Mouse (Mus musculus): ENCODE measurements around the gene Hmcn1. TPM values are rescaled to one million over a fixed set of nuclear protein-coding genes. Genes with fewer than 3 reads are reported as not detected.

Hmcn1 gene
- total RNA-seq, 2 experiments from 2014 or later = 3.5 to 5.4 TPM

GRCm38 (mm10) chr1:150743097-150743843 lies 250.0 kb downstream of the Hmcn1 start:
- DNase-seq (ENCODE audit: low spot score in 2 of 2) = no peak
- intact Hi-C loops (cut with DNase I) = no loop called here

- intact Hi-C loops (cut with DNase I) = no loop called here
- no peak for DNase-seq (ENCODE audit: low spot score in 2 of 2)
Observed at GRCm38 (mm10) chr1:150742376-150743087, 250.7 kb downstream of the Hmcn1 start.

- DNase-seq (ENCODE audit: low spot score in 2 of 2) = no peak
- intact Hi-C loops (cut with DNase I) = no loop called here
Observed at GRCm38 (mm10) chr1:150711438-150711837, 281.8 kb downstream of the Hmcn1 start.

DNA sequence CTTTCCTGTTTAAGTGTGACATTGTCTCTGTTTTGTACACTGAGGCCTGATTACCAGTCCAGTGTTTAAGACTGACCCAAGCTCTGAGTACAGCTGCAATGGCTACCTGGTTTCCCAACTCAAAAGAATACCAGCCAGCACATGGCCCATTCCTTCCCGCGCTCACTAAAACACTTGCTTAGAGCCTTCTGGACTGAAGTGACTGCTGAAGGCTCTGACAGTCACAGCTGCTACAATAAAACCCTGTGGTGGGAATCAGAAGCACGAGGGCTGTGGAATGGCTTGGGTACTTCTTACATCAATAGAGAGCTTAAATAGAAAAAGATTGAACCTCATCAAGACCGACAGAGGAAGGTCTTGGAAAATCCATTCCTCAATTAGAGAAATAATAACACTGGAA lies 286.7 kb downstream of the Hmcn1 start:
- no peak for DNase-seq (ENCODE audit: low spot score in 2 of 2)
- intact Hi-C loops (cut with DNase I) = no loop called here

- DNase-seq (ENCODE audit: low spot score in 2 of 2) = no peak
- intact Hi-C loops (cut with DNase I) = no loop called here
Observed at GRCm38 (mm10) chr1:150697749-150698148, 295.5 kb downstream of the Hmcn1 start.

DNA sequence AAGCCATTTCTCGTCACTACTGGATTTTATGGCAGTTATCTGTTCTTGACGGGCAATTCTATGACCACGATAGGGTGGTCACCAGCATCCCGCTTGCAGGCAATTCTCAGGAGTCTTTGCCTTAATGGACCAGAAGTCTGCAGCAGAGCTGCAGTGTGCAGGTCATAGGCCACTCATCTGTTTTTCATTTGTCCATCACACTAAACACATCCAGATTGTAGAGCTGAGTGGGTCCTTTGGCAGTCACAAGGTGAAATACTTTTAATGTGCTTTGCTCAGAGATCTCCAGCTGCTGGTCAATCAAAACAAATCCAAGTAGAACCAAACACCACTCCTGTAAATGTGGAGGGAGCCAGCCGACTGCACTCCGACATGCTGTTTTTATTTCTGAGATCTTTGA lies 311.2 kb downstream of the Hmcn1 start:
- intact Hi-C loops (cut with DNase I) = no loop called here
- no peak for DNase-seq (ENCODE audit: low spot score in 2 of 2)

DNA sequence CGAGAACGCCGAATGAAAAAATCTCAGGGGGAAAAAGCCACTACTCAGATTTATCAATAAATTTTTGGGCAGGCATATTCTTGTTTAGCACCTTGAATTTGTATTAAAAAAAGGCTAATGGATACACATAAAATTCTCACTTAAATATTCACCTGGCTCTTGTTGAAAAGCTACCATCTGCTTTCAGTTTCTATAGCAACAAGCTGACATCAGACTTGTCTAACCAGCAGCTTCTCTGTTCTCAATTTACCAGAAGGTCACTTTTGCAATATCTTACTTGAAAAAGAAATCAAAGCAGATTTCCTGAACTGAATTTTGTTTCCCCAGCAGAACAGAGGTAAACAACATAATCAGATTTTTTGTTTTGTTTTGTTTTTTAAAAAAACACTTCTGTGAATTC lies 311.8 kb downstream of the Hmcn1 start:
- intact Hi-C loops (cut with DNase I) = no loop called here

DNA sequence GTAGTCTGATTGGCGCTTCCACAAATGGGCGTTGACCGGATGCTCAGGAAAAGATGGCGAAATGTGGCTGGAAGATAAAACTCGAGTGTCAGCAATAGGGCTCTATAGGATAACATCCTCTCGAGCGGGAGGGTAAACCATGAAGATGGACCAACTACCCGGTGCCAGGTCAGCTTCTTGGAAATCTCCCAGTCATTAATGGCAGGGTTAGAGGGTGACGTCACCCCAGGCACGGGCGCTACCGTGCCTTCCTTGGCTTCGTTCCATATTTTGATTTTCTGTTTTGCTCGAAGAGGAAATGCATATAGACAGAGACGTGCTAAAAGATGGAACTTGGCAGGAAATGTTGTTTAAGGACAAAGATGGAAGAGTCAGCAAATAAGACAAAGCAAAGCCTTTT lies 312.2 kb downstream of the Hmcn1 start:
- intact Hi-C loops (cut with DNase I) = no loop called here
- DNase-seq (ENCODE audit: low spot score in 2 of 2) = peak in 1 of 2 experiments; percentile 8

More for the DNA sequence above, 311.8 kb downstream of the Hmcn1 start:
- DNase-seq (ENCODE audit: low spot score in 2 of 2) = no peak

DNA sequence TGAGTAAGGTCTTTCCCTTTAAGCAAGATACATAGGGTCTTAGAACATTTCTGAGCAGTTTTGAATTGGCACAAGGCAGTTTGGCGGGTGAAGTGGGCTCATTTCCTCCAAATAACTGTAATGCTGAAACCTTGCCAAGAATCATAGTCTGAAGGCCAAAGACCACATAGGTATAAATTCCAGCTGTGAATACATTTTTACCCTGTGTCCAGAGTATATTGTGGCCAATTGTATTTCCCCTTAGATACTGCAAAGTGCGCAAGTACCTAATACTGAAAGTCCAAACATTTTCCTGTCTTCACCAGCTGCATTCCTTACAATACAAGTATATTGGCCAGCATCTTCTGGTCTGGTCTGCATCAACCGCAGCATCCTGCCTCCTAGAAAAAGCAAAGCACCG lies 312.9 kb downstream of the Hmcn1 start:
- intact Hi-C loops (cut with DNase I) = no loop called here
- DNase-seq (ENCODE audit: low spot score in 2 of 2) = no peak

DNA sequence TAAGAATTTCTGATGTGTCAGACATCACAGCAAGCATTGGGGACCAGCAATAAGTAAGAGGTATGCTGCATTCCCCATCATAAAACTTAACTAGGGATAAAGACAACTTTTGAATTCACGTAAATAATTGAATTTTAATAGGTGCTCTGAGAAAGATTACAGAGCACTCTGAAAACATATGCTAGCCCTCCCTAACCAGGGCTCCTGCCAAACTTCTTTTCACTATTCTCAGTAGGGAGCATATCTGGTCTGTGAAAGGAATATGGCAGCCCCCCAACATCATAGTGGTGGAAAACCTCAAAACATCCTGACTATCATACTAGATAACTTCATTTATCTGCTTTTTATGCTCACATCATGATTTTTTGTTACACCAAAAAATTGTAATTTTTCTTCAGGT lies 347.9 kb downstream of the Hmcn1 start:
- DNase-seq (ENCODE audit: low spot score in 2 of 2) = no peak
- intact Hi-C loops (cut with DNase I) = no loop called here

GRCm38 (mm10) chr1:150639522-150639921 lies 353.7 kb downstream of the Hmcn1 start:
- DNase-seq (ENCODE audit: low spot score in 2 of 2) = no peak
- intact Hi-C loops (cut with DNase I) = no loop called here

DNA sequence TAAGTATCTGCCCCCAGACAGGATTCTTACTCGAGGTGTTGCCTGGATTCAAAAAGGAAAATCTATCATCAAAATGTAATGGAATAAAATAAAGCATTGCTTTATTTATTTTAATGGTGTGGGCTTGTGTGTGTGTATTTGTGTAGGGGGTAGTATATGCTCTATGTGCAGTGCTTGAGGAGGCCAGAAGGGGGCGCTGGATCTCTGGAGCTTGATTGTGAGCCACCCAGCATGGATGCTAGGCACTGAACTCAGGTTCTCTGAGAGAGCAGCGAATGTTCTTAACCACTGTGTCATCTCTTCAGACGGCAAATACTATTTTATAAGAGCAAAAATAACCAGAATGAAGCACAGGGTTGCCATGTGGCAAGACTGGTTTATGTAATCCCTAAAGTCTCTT lies 360.7 kb downstream of the Hmcn1 start:
- no peak for DNase-seq (ENCODE audit: low spot score in 2 of 2)
- intact Hi-C loops (cut with DNase I) = no loop called here

DNA sequence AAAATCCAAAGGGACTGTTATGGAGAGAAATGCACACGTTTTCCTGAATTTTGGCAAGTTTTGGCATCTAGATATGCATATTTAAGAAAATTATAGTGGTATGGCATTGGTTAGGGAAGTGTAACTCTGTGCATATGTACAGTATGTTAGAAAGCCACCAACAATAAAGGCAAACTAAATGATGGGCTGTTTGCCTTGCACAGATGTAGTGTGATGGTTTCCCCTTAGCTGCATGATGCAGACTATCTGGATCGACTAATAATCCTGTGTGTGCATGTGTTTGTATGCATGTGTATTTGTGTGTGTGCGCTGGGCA lies 361.4 kb downstream of the Hmcn1 start:
- no peak for DNase-seq (ENCODE audit: low spot score in 2 of 2)
- intact Hi-C loops (cut with DNase I) = no loop called here

- DNase-seq (ENCODE audit: low spot score in 2 of 2) = no peak
- intact Hi-C loops (cut with DNase I) = no loop called here
Observed at GRCm38 (mm10) chr1:150631035-150631855, 362.0 kb downstream of the Hmcn1 start.

DNA sequence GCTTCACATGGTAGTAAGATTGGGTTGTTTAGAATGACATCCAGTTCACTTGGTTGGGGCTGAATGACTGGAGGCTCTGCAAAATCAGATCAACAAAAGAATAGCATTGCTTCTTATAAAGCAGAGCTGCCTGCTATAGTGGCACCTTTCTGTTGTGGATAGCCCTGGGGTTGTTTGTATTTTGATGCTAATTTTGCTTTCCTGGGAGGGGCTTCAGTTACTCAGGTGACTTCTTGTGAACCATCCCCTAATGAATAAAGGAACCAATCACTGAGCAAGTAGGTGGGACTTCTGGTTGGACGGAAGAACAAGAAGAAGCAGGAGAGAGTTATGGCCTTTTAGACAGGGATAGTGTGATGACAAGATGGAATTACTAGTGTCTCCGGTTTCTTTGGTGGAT lies 370.0 kb downstream of the Hmcn1 start:
- intact Hi-C loops (cut with DNase I) = no loop called here
- DNase-seq (ENCODE audit: low spot score in 2 of 2) = no peak

DNA sequence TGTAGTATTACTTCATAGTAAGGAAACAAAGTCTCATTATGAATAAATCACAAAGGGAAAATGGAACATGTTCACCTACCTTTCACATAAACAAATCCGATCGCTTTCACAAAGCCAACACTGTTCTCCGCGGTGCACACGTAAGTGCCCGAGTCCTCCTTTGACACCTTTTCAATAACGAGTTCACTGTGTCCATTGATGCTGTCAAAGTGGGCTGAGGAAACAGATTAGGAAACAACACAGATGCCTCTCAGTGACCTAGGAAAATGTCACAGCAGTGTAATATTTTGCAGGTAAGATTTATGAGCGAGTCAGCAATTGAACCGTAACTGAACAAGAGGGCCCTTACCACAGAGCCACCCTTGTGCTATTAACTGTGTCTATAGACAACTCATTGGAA lies 382.7 kb downstream of the Hmcn1 start:
- intact Hi-C loops (cut with DNase I) = no loop called here
- DNase-seq (ENCODE audit: low spot score in 2 of 2) = no peak

DNA sequence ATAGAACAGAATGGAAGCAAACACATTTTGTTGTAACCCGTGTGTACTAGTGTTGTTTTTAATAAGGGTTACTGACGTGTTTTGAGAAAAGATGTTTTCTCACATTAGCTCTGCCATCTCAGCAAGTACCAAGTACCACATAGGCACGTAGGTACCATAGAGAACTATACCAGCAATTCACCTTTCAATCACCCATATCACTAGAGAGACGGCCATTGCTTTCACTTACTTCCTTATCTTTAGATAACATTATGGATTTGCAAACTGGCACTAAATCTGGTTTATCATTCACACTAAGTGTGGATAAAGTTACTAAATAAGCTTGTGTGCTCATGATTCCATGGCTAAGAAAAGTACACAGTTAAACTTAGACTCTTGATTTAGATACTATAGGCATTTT lies 387.1 kb downstream of the Hmcn1 start:
- DNase-seq (ENCODE audit: low spot score in 2 of 2) = no peak

DNA sequence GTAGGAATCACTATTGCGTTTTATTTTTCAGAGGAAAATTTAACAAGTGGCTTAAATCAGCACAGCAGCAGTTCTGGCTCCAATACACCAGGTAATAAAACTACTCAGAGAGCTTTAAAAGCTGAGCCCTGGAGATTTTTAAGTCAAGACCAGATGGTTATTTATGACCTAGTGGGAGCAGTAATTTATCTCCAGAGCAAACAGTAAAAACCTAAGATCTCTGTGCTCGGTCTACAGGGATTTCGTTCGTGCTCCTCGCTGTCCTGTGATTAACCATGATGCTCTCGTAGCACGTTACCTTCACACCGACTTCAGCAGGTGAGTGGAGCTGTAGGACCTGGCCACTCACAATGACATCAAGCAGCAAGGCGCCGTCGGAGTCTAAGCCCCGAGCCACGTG lies 399.6 kb downstream of the Hmcn1 start:
- intact Hi-C loops (cut with DNase I) = no loop called here
- DNase-seq (ENCODE audit: low spot score in 2 of 2) = no peak

More for the DNA sequence above, 387.1 kb downstream of the Hmcn1 start:
- intact Hi-C loops (cut with DNase I) = no loop called here

- peak; percentile 59 to 69 for DNase-seq (ENCODE audit: low spot score in 2 of 2)
- intact Hi-C loops (cut with DNase I) = loop anchor here (2.0 kb wide), 1 partner anchor 46 kb away; no protein-coding TSS in a partner anchor
Observed at GRCm38 (mm10) chr1:150591253-150591652, 402.0 kb downstream of the Hmcn1 start.

DNA sequence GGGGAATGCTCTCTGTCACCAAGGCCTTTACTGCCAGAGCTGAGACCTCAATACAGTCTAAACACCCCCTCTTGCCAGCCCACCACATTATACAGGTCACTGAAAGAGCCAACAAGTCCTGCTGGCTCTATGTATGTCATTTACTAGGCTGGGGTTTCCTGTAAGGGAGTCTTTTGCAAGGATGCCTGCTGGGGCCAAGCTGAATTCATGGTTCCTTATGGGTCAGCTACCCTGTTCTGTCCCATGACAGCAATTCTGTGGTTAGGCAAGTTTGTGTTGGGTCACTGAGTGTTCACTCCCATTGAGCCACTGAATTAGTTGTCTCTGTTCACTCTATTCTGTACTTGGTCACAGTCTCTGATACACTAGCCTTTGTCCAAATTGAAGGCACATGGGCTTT lies 405.8 kb downstream of the Hmcn1 start:
- DNase-seq (ENCODE audit: low spot score in 2 of 2) = no peak
- intact Hi-C loops (cut with DNase I) = no loop called here

Measured in left cerebral cortex, postnatal 14 days (tissue).